Mouse (Mus musculus): ENCODE measurements around the gene Dph1.

Dph1 gene

GRCm38 (mm10) chr11:75173095-75173798, 17.8 kb downstream of the Dph1 start:
- DNase-seq (ENCODE audit: low spot score in 2 of 2), result peak; percentile 69 to 86

- no peak for DNase-seq (ENCODE audit: low spot score in 2 of 2)
These were observed 18.6 kb downstream of the Dph1 start for GRCm38 (mm10) chr11:75172151-75173094.

- no peak for DNase-seq (ENCODE audit: low spot score in 2 of 2)
These were observed 19.7 kb downstream of the Dph1 start for GRCm38 (mm10) chr11:75171186-75171865.

DNA sequence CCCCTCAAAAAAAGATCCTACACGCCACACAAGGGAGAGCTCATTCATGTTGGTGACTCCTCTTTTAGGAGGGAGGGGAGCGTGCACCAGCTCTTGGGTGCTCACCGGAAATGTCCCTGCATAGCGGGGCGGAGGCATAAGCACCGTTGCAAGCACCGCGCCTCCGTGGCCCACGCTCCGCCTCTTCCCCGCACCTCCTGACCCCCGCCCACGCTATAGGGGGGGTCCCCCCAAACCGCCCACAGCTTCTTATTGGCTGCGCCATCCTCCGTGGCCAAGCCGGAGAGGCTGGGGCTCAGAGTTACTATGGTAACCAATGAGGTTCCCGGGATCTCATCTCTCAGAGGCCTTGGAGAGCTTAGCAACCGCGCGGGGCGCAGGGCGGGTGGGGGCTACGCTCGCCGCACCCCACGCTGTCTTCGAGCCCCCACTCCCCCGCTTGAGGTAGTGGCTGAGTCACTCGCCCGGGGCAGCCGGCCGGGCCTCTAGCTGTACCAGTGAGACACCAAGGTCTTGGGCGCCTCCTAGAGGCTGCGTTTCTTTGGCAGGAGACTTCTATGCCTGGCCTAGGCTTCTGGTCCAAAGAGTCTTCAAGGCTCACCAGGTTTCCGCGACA, 20.8 kb downstream of the Dph1 start:
- DNase-seq (ENCODE audit: low spot score in 2 of 2), result peak; percentile 82 to 93

- peak in 1 of 2 experiments; percentile 25 for DNase-seq (ENCODE audit: low spot score in 2 of 2)
These were observed 21.5 kb downstream of the Dph1 start, which contains the start of gene Hic1 for GRCm38 (mm10) chr11:75169405-75170080. Gene Hic1, minus strand, starts transcription at chr11:75169519.

DNA sequence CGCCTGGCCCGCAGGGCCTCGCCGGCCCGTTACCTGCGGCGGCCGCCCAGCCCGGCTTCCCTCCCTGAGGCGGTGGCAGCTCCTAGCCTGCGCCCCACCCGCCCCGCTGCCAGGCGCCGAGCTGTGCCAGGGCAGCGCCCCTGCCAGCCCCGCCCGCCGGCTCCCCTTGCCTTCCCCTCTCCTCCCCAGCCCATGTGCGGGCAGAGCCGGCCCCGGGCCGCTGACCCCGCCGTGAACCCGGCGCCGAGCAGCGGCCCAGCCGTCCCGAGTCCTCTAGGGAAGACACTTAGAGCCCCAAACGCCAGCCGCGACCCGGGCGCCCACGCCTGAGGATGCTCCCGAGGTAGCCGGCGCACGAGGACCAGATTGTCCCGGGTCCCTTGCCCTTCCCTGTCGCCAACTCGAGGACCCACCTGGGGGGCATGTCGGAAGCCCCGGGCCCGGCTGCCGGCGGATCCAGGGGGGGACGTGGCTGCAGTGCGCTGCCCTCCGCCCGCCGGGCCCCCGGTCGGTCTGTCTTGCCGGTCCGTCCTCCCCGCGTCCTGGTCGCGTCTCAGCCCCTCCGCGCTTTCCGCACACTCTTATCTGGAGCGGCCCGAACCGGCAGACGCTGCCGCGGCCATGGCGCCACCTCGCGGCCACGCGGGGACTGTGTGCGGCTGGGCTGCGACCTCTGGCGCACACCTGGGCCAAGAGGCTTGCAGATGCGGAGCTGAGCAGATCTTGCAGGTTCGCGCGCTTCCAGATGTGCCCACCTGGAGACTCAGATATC, 22.3 kb downstream of the Dph1 start:
- DNase-seq (ENCODE audit: low spot score in 2 of 2), result peak; percentile 74 to 85

DNA sequence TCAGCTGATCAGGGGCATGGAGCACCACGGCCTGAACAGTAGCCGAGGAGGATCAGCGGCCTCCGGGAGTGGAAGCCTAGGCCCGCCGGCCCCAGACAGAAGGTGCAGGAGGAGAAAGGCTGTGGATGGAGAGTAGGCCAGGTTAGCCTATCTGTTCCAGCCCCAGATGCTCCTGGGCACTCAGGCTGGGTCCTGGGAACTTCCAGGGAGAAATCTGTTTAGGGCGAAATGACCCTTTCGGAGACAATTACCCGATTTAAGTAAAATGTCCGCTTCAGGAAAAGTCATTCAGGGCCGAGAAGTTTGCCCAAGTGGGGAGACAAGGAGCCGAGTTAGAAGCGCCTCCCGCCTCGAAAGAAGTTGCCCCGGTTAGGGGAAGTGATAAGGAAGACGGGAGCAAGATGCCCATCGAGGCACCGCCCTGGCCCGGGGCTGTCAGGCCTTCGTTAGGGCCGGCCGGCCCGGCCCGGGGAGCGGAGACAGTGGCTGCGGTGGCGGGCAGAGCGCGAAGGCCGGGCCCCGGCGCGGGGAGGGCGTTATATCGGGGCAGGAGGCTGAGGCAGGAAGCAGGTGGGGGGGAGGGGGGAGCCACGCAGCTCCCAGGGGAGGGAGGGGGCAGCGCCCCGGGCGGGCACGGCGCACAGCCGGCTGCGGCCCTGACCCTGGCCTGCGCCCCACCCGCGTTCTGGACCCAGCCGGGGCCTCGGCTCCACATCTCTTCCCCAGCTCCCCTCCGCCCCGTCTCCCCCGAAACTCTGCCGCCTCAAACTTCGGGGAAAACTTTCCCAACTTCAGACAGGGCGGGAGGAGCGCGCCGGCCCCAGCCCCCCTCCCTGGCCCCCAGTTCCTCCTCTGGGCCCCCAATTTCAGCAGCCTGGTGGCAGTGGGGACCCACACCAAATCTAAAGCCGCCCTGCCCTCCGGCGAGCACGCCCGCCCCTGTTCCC, 23.1 kb downstream of the Dph1 start:
- DNase-seq (ENCODE audit: low spot score in 2 of 2), result peak; percentile 38 to 42

- peak; percentile 50 to 57 for DNase-seq (ENCODE audit: low spot score in 2 of 2)
These were observed 24.0 kb downstream of the Dph1 start for GRCm38 (mm10) chr11:75166861-75167642.

- DNase-seq (ENCODE audit: low spot score in 2 of 2), result peak; percentile 35 to 42
These were observed 24.7 kb downstream of the Dph1 start for GRCm38 (mm10) chr11:75166193-75166842.

- peak; percentile 78 to 86 for DNase-seq (ENCODE audit: low spot score in 2 of 2)
These were observed 25.4 kb downstream of the Dph1 start for GRCm38 (mm10) chr11:75165441-75166192.

DNA sequence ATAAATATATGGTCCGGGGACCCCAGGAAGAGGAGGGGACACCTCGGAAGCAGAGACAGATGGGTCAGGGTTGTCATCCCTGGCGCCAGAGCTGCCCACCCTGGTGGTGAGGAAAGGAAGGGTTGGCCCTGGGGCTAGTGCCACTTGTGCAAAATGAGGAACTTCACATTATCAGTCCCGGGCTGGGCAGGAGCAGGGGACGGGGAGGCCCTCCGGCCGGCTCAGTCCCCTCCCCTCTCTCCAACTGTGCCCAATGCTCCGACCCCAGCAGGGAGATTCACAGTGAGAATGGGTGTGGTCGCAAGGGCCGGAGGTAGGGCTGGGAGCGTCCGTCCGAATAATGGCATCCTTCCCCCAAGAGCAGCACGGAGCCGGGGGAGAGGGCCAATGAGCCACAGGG, 26.3 kb downstream of the Dph1 start:
- peak in 1 of 2 experiments; percentile 45 for DNase-seq (ENCODE audit: low spot score in 2 of 2)

DNA sequence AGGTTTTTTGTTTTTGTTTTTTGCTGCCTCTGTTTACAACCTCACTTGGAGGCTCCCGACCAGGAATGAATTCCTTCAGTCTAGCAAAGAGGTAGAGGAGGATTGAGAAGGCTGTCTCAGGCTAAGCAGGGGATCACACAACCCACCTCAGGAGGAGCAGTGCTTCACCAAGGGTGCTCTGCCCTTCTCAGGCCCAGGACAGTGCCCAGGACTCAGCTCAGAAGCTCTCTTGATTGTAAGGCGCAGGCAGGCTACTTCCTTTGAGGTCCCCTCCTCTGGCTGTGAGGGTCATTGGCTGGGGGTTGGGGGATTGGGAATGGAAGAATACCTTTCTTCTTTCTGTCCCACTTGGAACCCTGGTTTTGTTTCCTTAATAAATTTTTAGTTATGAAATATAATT, 27.0 kb downstream of the Dph1 start:
- DNase-seq (ENCODE audit: low spot score in 2 of 2), result peak in 1 of 2 experiments; percentile 10

GRCm38 (mm10) chr11:75163379-75163778, 27.7 kb downstream of the Dph1 start:
- DNase-seq (ENCODE audit: low spot score in 2 of 2), result peak in 1 of 2 experiments; percentile 14

DNA sequence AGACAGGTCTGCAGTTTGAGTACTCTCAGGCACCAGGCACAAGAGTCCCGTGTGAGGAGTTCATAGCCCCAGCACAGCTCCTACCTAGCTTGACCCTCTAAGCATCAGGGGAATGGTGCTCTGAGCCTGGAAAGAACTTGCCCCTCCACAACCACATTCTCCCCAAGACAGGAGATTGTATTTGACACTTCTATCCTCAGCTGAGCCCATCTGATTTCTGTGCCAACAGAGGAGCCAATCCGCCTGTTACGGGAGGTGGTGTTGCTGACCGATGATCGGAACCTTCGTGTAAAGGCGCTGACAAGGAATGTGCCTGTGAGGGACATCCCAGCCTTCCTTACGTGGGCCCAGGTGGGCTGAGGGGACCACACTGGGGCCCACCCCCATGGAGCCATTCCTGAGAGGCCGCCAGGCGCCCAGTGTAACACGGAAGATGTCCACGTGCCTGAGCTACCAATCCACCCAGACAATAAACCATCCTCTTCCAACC, 28.4 kb downstream of the Dph1 start:
- no peak for DNase-seq (ENCODE audit: low spot score in 2 of 2)

DNA sequence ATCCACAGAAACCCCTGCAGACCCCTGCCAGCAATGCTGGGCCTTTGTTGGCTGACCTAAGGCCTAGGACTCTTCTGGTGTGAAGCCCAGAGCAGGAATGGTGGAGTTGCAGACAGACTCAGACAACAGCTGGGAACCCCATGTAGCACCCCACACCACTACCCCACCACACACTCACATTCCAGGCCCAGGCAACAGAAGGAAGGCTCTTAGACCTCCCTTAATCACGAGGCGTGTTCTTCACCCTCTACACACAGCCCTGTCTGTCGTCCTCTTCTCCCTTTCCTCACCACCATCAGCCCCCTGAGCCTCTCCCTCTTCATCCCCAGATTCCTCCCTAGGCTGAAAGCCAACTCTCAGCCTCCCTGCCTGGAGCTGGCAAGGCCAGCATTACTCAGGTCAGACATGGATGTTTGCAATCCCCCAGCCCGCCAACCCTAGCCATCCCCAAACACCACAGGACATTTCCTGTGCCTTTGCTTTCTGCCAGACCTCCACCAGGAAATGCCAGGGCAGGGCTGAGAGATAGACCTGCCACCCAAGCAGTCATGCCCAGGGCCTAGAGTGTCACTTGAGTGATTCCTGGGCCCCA, 29.5 kb downstream of the Dph1 start:
- peak in 1 of 2 experiments; percentile 11 for DNase-seq (ENCODE audit: low spot score in 2 of 2)

- DNase-seq (ENCODE audit: low spot score in 2 of 2), result no peak
These were observed 30.1 kb downstream of the Dph1 start for GRCm38 (mm10) chr11:75160954-75161353.
